Mouse (Mus musculus) embryonic facial prominence, embryonic 15.5 days (tissue): ENCODE measurements around the gene Dus3l. TPM values are rescaled to one million over a fixed set of nuclear protein-coding genes. Genes with fewer than 3 reads are reported as not detected.

Experiments
- ATAC-seq: fragments of 200-750 bp; cut with Nextera tagmentation; 2 replicates; pipeline ENCODE4 v1.8.0; 2017; ENCODE audit warnings: low read depth, moderate TSS enrichment; ENCODE audit not compliant: insufficient number of reproducible peaks, low FRiP score, low TSS enrichment
- H3K27ac ChIP-seq: fragments of 300-500 bp; sonication (generic); replicated peaks from 2 replicates; pipeline ENCODE4 v1.5.1; 2015; ENCODE audit warnings: mild to moderate bottlenecking, inconsistent platforms
- H3K27me3 ChIP-seq: fragments of 300-500 bp; sonication (generic); 2 replicates; pipeline ENCODE4 v1.6.1; 2015; ENCODE audit warnings: inconsistent platforms
- H3K36me3 ChIP-seq: fragments of 300-500 bp; sonication (generic); 2 replicates; pipeline ENCODE4 v1.6.1; 2015; ENCODE audit warnings: mild to moderate bottlenecking, inconsistent platforms
- H3K4me1 ChIP-seq: fragments of 300-500 bp; sonication (generic); 2 replicates; pipeline ENCODE4 v1.6.1; 2015; ENCODE audit warnings: inconsistent platforms
- H3K4me2 ChIP-seq: fragments of 300-500 bp; sonication (generic); replicated peaks from 2 replicates; pipeline ENCODE4 v1.6.1; 2015; ENCODE audit warnings: mild to moderate bottlenecking, inconsistent platforms
- H3K4me3 ChIP-seq: fragments of 300-500 bp; sonication (generic); replicated peaks from 2 replicates; pipeline ENCODE4 v1.5.1; 2015; ENCODE audit warnings: mild to moderate bottlenecking, inconsistent platforms
- H3K9ac ChIP-seq: fragments of 300-500 bp; sonication (generic); 2 replicates; pipeline ENCODE4 v1.6.1; 2015; ENCODE audit warnings: inconsistent platforms
- H3K9me3 ChIP-seq: fragments of 300-500 bp; sonication (generic); replicated peaks from 2 replicates; pipeline ENCODE4 v1.6.1; 2016; ENCODE audit warnings: inconsistent platforms
- WGBS: fragments of 180-500 bp; shearing (Covaris S2); methylation state at CpG from one replicate; pipeline ENCODE4 v1.1.7; 2015; 5-methylcytosine and 5-hydroxymethylcytosine counted together
- polyA plus RNA-seq: library from polyadenylated mRNA; unstranded; fragments of >200 nt; fragmentation: Nextera tagmentation; extraction: Ambion mirVana; gene quantifications from 2 replicates; pipeline ENCODE4 v1.2.1, GENCODE M21; 2015

The Dus3l gene
- polyA plus RNA-seq, 1 experiment from 2014 or later, result 47.8 TPM

DNA sequence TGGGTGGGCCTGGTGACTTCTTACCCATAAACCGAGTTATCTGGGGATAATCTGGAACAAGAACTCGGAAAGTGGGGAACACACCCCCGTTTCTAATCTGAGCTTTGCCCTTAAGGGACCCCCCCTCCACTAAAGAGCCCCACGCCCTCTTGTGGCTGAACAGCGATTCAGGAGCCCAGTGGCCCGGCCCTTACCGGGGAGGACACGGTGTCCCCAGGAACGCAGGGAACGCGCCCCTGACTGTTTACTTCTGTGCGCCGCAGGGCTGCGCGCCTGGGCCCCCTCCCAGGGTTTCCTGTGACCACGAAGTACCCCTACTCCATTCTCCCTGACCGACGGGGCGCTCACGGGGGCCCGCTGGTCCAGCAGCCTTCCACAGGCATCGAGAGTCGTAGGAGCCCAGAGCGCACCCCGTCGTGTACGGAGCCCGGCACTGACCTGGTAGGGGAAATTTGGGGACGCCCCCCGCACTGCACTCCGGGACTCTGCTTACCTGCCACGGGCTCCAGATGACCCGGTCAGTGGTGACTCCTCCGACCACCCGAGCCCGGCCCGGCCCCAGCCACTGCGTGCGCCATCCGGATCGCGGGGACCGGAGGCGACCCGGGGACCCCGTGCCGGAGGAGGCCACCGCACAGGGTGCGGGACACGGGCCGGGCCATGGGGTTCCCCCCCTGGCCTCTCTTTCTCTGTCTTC is 7.7 kb upstream of the Dus3l start:
- H3K27ac ChIP-seq, result no peak overlapping the region
- H3K27me3 ChIP-seq, result peaks cover 39% of the 10 kb centered on the region
- whole genome bisulfite sequencing, result under 1% methylated on average over 51 of the region's 51 CpGs
- peak overlapping the region; percentile 58 for H3K9ac ChIP-seq
- H3K36me3 ChIP-seq, result no peaks in the 10 kb centered on the region
- H3K4me2 ChIP-seq, result peak overlapping the region; percentile 95
- peaks cover 58% of the 10 kb centered on the region for H3K4me1 ChIP-seq
- H3K4me3 ChIP-seq, result peak overlapping the region; percentile 61
- peak; percentile 12; the same call in 1 of the 2 replicates for ATAC-seq
- no peaks in the 10 kb centered on the region for H3K9me3 ChIP-seq

DNA sequence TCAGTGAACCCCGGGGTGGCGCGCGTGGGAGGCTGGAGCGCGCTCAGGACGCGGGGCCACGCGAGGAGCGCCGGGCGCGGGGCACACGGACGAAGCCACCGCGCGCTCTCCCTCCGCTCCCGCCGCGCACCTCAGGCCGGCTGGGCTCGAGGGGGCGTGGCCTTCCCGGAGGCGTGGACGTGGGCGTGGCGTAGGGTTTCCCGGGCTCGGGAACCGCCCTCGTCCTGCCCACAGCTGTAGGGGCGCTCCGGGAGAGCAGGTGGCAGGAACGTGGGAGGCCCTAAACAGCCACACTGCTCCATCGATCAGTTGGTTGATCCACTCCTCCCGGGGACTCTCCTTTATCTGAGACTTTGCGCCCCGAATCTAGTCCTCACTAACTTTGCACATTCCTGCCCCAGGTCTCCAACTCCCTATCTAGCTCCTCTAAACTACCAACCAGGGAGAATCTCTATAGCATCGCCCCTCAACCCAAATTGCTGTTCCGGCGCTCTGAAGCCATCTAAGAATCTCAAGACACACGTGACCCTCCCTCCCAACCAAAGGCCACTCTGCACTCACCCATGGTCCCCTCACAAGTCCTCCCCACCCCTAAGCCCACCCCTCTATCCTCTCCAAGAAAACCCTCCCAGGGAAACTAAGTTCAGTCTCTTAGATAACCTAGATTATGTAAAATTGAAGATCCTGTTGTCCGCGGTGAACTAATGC is 7.0 kb upstream of the Dus3l start, which contains the start of gene Nrtn:
Nrtn (minus strand) TSS at position 115 of the 708 bp plus-strand sequence.
- peak; percentile 68 for ATAC-seq
- peaks cover 32% of the 10 kb centered on the region for H3K27me3 ChIP-seq
- peaks cover 64% of the 10 kb centered on the region for H3K4me1 ChIP-seq
- no peak within 1 kb of the TSS for H3K27ac ChIP-seq
- 1% methylated on average over 41 of the region's 48 CpGs for WGBS
- H3K9me3 ChIP-seq, result no peaks in the 10 kb centered on the region
- H3K9ac ChIP-seq, result peak within 1 kb of the TSS; percentile 58
- peak within 1 kb of the TSS; percentile 95 for H3K4me2 ChIP-seq
- peak within 1 kb of the TSS; percentile 61 for H3K4me3 ChIP-seq
- no peaks in the 10 kb centered on the region for H3K36me3 ChIP-seq

GRCm38 (mm10) chr17:56758132-56758531 is 6.4 kb upstream of the Dus3l start:
- 7% methylated on average over 12 of the region's 12 CpGs for WGBS
- no peak for ATAC-seq
- Histone ChIP-seq H3K27ac (no peak overlapping the region), H3K4me2 (peak overlapping the region; percentile 95), H3K4me3 (peak overlapping the region; percentile 61; the same call in 1 of the 2 replicates), H3K9me3 (no peaks in the 10 kb centered on the region), H3K36me3 (no peaks in the 10 kb centered on the region), H3K9ac (no peak overlapping the region), H3K4me1 (peaks cover 69% of the 10 kb centered on the region), H3K27me3 (peaks cover 26% of the 10 kb centered on the region)

- Histone ChIP-seq H3K4me3 (no peak overlapping the region), H3K9ac (no peak overlapping the region), H3K36me3 (no peaks in the 10 kb centered on the region), H3K9me3 (no peaks in the 10 kb centered on the region), H3K27ac (no peak overlapping the region), H3K4me2 (no peak overlapping the region), H3K4me1 (peaks cover 60% of the 10 kb centered on the region), H3K27me3 (peaks cover 15% of the 10 kb centered on the region)
- 44% methylated on average over 7 of the region's 7 CpGs for WGBS
- ATAC-seq, result no peak
Observed at GRCm38 (mm10) chr17:56759261-56759660, 5.3 kb upstream of the Dus3l start.

GRCm38 (mm10) chr17:56761077-56761476 is 3.5 kb upstream of the Dus3l start:
- Histone ChIP-seq H3K4me2 (no peak overlapping the region), H3K9ac (no peak overlapping the region), H3K9me3 (no peaks in the 10 kb centered on the region), H3K27ac (no peak overlapping the region), H3K4me1 (peaks cover 57% of the 10 kb centered on the region), H3K36me3 (no peaks in the 10 kb centered on the region), H3K4me3 (no peak overlapping the region), H3K27me3 (peaks cover 3% of the 10 kb centered on the region)
- no peak for ATAC-seq
- 66% methylated on average over 3 of the region's 3 CpGs for WGBS

- under 1% methylated on average over 28 of the region's 28 CpGs for WGBS
- H3K4me2 ChIP-seq, result peak overlapping the region; percentile 89
- H3K4me1 ChIP-seq, result peaks cover 48% of the 10 kb centered on the region
- no peaks in the 10 kb centered on the region for H3K9me3 ChIP-seq
- ATAC-seq, result peak; percentile 17; the same call in 1 of the 2 replicates
- peak overlapping the region; percentile 72 for H3K27ac ChIP-seq
- no peaks in the 10 kb centered on the region; the same call in 1 of the 2 replicates for H3K27me3 ChIP-seq
- H3K4me3 ChIP-seq, result peak overlapping the region; percentile 56
- H3K9ac ChIP-seq, result peak overlapping the region; percentile 39
- H3K36me3 ChIP-seq, result peaks cover 4% of the 10 kb centered on the region
Observed at GRCm38 (mm10) chr17:56761991-56762410, 2.6 kb upstream of the Dus3l start.

DNA sequence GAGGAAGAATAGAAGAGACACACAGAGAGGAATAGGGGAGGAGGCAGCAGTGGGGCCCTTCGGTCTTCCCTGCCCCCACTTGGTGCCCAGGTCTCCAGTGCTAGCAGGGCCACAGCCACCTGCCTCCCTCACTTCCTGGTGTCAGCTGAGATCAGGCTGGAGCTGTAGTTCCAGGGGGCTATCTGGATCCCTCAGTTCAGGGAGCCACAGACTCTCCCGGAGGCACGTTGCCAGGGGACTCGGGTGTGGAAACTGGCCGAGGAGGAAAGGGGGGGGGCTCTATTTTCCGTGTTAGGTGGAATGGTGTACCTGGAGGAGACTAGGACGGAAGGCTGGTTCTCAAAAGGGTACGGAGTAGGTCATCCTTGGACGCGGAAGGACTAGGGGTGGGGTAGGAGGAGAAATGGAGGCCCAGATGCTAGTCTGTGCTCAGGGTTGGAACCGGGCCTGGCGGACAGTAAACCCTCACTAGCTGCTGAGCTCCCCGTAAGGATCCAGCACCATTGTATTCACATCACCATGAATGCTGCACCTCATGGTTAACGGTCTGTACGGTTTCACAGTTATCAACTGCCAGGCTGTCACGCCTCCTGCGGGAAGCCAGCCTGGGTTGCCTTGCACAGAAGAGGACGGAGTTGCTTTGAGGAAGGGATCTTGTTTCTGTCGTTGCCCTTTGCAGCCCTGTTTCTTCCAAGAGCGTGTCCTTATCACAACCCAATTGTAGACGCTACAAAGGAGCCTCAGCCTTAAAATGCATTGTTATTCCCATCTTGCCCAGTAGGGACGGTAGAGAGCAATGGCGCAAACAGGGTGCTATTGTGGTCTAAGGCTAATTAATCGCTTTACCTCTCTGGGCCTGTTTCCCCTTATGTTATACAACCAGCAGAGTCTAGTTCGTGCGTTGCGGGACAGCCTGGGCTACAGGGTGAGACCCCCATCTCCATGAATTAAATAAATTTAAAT is 1.5 kb upstream of the Dus3l start:
- H3K27ac ChIP-seq, result no peak overlapping the region
- no peak for ATAC-seq
- peaks cover 14% of the 10 kb centered on the region for H3K36me3 ChIP-seq
- WGBS, result 52% methylated on average over 27 of the region's 27 CpGs
- no peaks in the 10 kb centered on the region for H3K27me3 ChIP-seq
- no peak overlapping the region for H3K4me3 ChIP-seq
- no peak overlapping the region for H3K4me2 ChIP-seq
- no peaks in the 10 kb centered on the region for H3K9me3 ChIP-seq
- H3K9ac ChIP-seq, result no peak overlapping the region
- peaks cover 37% of the 10 kb centered on the region for H3K4me1 ChIP-seq

DNA sequence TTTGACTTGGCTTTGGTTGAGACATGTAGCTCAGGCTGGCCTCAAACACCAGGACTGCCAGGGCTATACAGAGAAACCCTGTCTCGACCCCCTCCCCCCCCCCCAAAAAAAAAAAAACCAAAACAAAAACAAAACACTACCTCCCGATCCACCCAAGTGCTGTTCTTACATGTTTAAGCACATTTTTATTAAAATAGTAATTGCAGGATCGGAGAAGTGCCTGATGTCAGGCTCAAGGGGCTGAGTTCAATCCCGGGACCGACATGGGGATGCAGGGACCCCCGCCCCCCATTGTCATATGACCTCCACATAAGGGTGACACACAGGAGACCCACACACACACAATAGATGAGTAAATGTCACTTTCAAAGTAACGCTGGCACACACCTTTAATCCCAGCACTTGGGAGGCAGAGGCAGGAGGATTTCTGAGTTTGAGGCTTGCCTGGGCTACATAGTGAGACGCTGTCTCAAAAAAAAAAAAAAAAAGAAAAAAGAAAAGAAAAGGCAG is 761 bp upstream of the Dus3l start:
- peak overlapping the region; percentile 97; the same call in 1 of the 2 replicates for H3K27ac ChIP-seq
- peak overlapping the region; percentile 83 for H3K4me3 ChIP-seq
- H3K4me1 ChIP-seq, result peaks cover 30% of the 10 kb centered on the region
- no peak for ATAC-seq
- no peaks in the 10 kb centered on the region for H3K27me3 ChIP-seq
- H3K4me2 ChIP-seq, result peak overlapping the region; percentile 76
- peaks cover 22% of the 10 kb centered on the region for H3K36me3 ChIP-seq
- WGBS, result 75% methylated on average over 8 of the region's 8 CpGs
- H3K9ac ChIP-seq, result no peak overlapping the region
- no peaks in the 10 kb centered on the region for H3K9me3 ChIP-seq

DNA sequence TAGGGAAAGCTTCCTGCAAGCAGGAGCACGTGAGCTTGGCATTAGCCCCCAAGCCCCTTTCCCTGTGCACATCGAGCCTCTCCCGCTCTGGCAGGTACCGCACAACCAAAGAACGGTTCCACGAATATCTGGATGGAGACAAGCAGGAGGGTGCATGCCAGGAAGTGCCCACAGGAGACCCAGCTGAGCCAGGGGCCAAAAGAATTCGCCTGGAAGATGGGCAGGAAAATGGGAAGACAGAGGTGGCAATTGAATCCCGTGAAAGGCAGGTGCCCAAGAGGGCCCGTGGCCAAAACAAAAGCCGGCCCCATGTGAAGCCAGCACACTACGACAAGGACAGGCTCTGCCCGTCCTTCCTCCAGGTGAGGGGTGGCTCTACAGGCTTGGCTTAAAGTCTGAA is 874 bp downstream of the Dus3l start:
- 51% methylated on average over 12 of the region's 12 CpGs for WGBS

GRCm38 (mm10) chr17:56766631-56767405 is 2.3 kb downstream of the Dus3l start:
- Histone ChIP-seq H3K9me3 (no peaks in the 10 kb centered on the region), H3K27me3 (no peaks in the 10 kb centered on the region), H3K4me1 (peaks cover 22% of the 10 kb centered on the region), H3K27ac (no peak overlapping the region), H3K9ac (no peak overlapping the region), H3K4me3 (no peak overlapping the region), H3K4me2 (no peak overlapping the region), H3K36me3 (peaks cover 43% of the 10 kb centered on the region)
- WGBS, result 94% methylated on average over 27 of the region's 27 CpGs
- ATAC-seq, result no peak

More for the DNA sequence above, 874 bp downstream of the Dus3l start:
- peak overlapping the region; percentile 83 for H3K4me3 ChIP-seq
- 0 out of 2 replicates have a peak overlapping the region, but pooled peaks have one; percentile 66 for H3K9ac ChIP-seq
- H3K4me2 ChIP-seq, result peak overlapping the region; percentile 76
- H3K9me3 ChIP-seq, result no peaks in the 10 kb centered on the region
- peak overlapping the region; percentile 97; the same call in 1 of the 2 replicates for H3K27ac ChIP-seq
- H3K4me1 ChIP-seq, result peaks cover 29% of the 10 kb centered on the region
- ATAC-seq, result no peak
- H3K36me3 ChIP-seq, result peaks cover 34% of the 10 kb centered on the region
- no peaks in the 10 kb centered on the region for H3K27me3 ChIP-seq
